Mouse (Mus musculus) brain, adult 2 months (tissue): ENCODE results near the gene Tmem132d.
A peak's percentile ranks its signal among the peaks of the same experiment; 100 is the strongest.
"Not testable (repeated sequence)": the region's sequence is repeated elsewhere in the genome, so short reads cannot be mapped to it uniquely, and the experiment has no call there.

Experiments used
- DNase-seq: peaks from one replicate; pipeline ENCODE4 v3.0.0; 2011; ENCODE audit warnings: low read depth, low spot score

Gene Tmem132d

GRCm38 (mm10) chr5:127806850-127807249 is 626.0 kb downstream of the Tmem132d start:
- peak; percentile 55 for DNase-seq

GRCm38 (mm10) chr5:127800907-127801306 is 632.0 kb downstream of the Tmem132d start:
- DNase-seq = peak; percentile 51

- no peak for DNase-seq
Measured at GRCm38 (mm10) chr5:127781221-127781620, 651.7 kb downstream of the Tmem132d start.

GRCm38 (mm10) chr5:127775749-127776148 is 657.1 kb downstream of the Tmem132d start:
- DNase-seq = peak; percentile 57

GRCm38 (mm10) chr5:127758576-127758975 is 674.3 kb downstream of the Tmem132d start:
- DNase-seq = no peak

GRCm38 (mm10) chr5:127756671-127757423 is 676.0 kb downstream of the Tmem132d start:
- peak; percentile 45 for DNase-seq

GRCm38 (mm10) chr5:127756011-127756410 is 676.9 kb downstream of the Tmem132d start:
- no peak for DNase-seq

- peak; percentile 16 for DNase-seq
Measured at GRCm38 (mm10) chr5:127755594-127755993, 677.3 kb downstream of the Tmem132d start.

- peak; percentile 82 for DNase-seq
Measured at GRCm38 (mm10) chr5:127751262-127751975, 681.5 kb downstream of the Tmem132d start.

GRCm38 (mm10) chr5:127749540-127749939 is 683.3 kb downstream of the Tmem132d start:
- not testable (repeated sequence) for DNase-seq

GRCm38 (mm10) chr5:127741331-127741730 is 691.5 kb downstream of the Tmem132d start:
- DNase-seq = peak; percentile 81
